Mouse (Mus musculus): ENCODE measurements around the gene Hsd3b7. TPM values are rescaled to one million over a fixed set of nuclear protein-coding genes. Genes with fewer than 3 reads are reported as not detected.
A peak's percentile ranks its signal among the peaks of the same experiment; 100 is the strongest.

Gene Hsd3b7
- total RNA-seq (2017) = 8.6 to 11.1 TPM (median 9.4 TPM) in 3 replicates

GRCm38 (mm10) chr7:127800435-127801009 is at the start of gene Hsd3b7:
TSS of gene Hsd3b7 (plus strand) at chr7:127800604.
- peak; percentile 75 for ATAC-seq (replicated peaks; ENCODE audit: insufficient number of reproducible peaks, low FRiP score, low TSS enrichment, poor library complexity, severe bottlenecking)

- no peak for ATAC-seq (replicated peaks; ENCODE audit: insufficient number of reproducible peaks, low FRiP score, low TSS enrichment, poor library complexity, severe bottlenecking)
Observed at GRCm38 (mm10) chr7:127751619-127752018, 48.8 kb upstream of the Hsd3b7 start.

- ATAC-seq (replicated peaks; ENCODE audit: insufficient number of reproducible peaks, low FRiP score, low TSS enrichment, poor library complexity, severe bottlenecking) = no peak
Observed at GRCm38 (mm10) chr7:127752069-127752468, 48.3 kb upstream of the Hsd3b7 start.

GRCm38 (mm10) chr7:127753158-127753557 is 47.2 kb upstream of the Hsd3b7 start:
- no peak for ATAC-seq (replicated peaks; ENCODE audit: insufficient number of reproducible peaks, low FRiP score, low TSS enrichment, poor library complexity, severe bottlenecking)

GRCm38 (mm10) chr7:127753741-127754140 is 46.7 kb upstream of the Hsd3b7 start:
- ATAC-seq (replicated peaks; ENCODE audit: insufficient number of reproducible peaks, low FRiP score, low TSS enrichment, poor library complexity, severe bottlenecking) = no peak

GRCm38 (mm10) chr7:127759716-127760115 is 40.7 kb upstream of the Hsd3b7 start:
- ATAC-seq (replicated peaks; ENCODE audit: insufficient number of reproducible peaks, low FRiP score, low TSS enrichment, poor library complexity, severe bottlenecking) = peak; percentile 37; the same call in 1 of the 2 replicates

GRCm38 (mm10) chr7:127760478-127760877 is 39.9 kb upstream of the Hsd3b7 start:
- no peak for ATAC-seq (replicated peaks; ENCODE audit: insufficient number of reproducible peaks, low FRiP score, low TSS enrichment, poor library complexity, severe bottlenecking)

- ATAC-seq (replicated peaks; ENCODE audit: insufficient number of reproducible peaks, low FRiP score, low TSS enrichment, poor library complexity, severe bottlenecking) = peak; percentile 84
Observed at GRCm38 (mm10) chr7:127761026-127761425, 39.4 kb upstream of the Hsd3b7 start.

- ATAC-seq (replicated peaks; ENCODE audit: insufficient number of reproducible peaks, low FRiP score, low TSS enrichment, poor library complexity, severe bottlenecking) = no peak
Observed at GRCm38 (mm10) chr7:127763642-127764041, 36.8 kb upstream of the Hsd3b7 start.

GRCm38 (mm10) chr7:127765756-127766155 is 34.6 kb upstream of the Hsd3b7 start:
- no peak for ATAC-seq (replicated peaks; ENCODE audit: insufficient number of reproducible peaks, low FRiP score, low TSS enrichment, poor library complexity, severe bottlenecking)

- no peak for ATAC-seq (replicated peaks; ENCODE audit: insufficient number of reproducible peaks, low FRiP score, low TSS enrichment, poor library complexity, severe bottlenecking)
Observed at GRCm38 (mm10) chr7:127766851-127767609, 33.4 kb upstream of the Hsd3b7 start.

- ATAC-seq (replicated peaks; ENCODE audit: insufficient number of reproducible peaks, low FRiP score, low TSS enrichment, poor library complexity, severe bottlenecking) = no peak
Observed at GRCm38 (mm10) chr7:127767671-127768345, 32.6 kb upstream of the Hsd3b7 start.

- ATAC-seq (replicated peaks; ENCODE audit: insufficient number of reproducible peaks, low FRiP score, low TSS enrichment, poor library complexity, severe bottlenecking) = no peak
Observed at GRCm38 (mm10) chr7:127768346-127768996, 31.9 kb upstream of the Hsd3b7 start.

- ATAC-seq (replicated peaks; ENCODE audit: insufficient number of reproducible peaks, low FRiP score, low TSS enrichment, poor library complexity, severe bottlenecking) = peak; percentile 77
Observed at GRCm38 (mm10) chr7:127768997-127769593, 31.3 kb upstream of the Hsd3b7 start.

- ATAC-seq (replicated peaks; ENCODE audit: insufficient number of reproducible peaks, low FRiP score, low TSS enrichment, poor library complexity, severe bottlenecking) = peak; percentile 62
Observed at GRCm38 (mm10) chr7:127769651-127770038, 30.8 kb upstream of the Hsd3b7 start, which contains the start of gene Orai3. TSS of gene Orai3 (plus strand) at chr7:127769815.

GRCm38 (mm10) chr7:127770039-127770905 is 30.1 kb upstream of the Hsd3b7 start:
- no peak for ATAC-seq (replicated peaks; ENCODE audit: insufficient number of reproducible peaks, low FRiP score, low TSS enrichment, poor library complexity, severe bottlenecking)

- ATAC-seq (replicated peaks; ENCODE audit: insufficient number of reproducible peaks, low FRiP score, low TSS enrichment, poor library complexity, severe bottlenecking) = no peak
Observed at GRCm38 (mm10) chr7:127771262-127771661, 29.1 kb upstream of the Hsd3b7 start.

- no peak for ATAC-seq (replicated peaks; ENCODE audit: insufficient number of reproducible peaks, low FRiP score, low TSS enrichment, poor library complexity, severe bottlenecking)
Observed at GRCm38 (mm10) chr7:127772080-127772479, 28.3 kb upstream of the Hsd3b7 start.

All from monocyte, adult 5-6 weeks (primary cell).